Mouse (Mus musculus) thymus, adult 2 months (tissue): ENCODE measurements around the gene Ifnar1.
A peak's percentile ranks its signal among the peaks of the same experiment; 100 is the strongest.

Experiments
- CTCF ChIP-seq: fragments of 200-500 bp; IDR thresholded peaks from 2 replicates; pipeline ENCODE4 v1.5.1; 2012; ENCODE audit warnings: mild to moderate bottlenecking, control low read depth, low read length, moderate library complexity, borderline replicate concordance; ENCODE audit not compliant: control insufficient read depth, poor library complexity, insufficient read depth; ENCODE audit errors: extremely low read depth
- POLR2A ChIP-seq: fragments of 200-500 bp; IDR thresholded peaks from 2 replicates; pipeline ENCODE4 v1.6.1; 2012; ENCODE audit warnings: mild to moderate bottlenecking, low read length, control low read depth, moderate library complexity; ENCODE audit not compliant: control insufficient read depth, poor library complexity, insufficient read depth; ENCODE audit errors: extremely low read depth

- TF ChIP-seq CTCF = peak; percentile 27; the same call in 1 of the 2 replicates
- peak; percentile 83 for TF ChIP-seq POLR2A
Observed at GRCm38 (mm10) chr16:91484808-91485700, at the start of gene Ifnar1.
